Mouse (Mus musculus) CD8-positive naive resting alpha-beta T cell, adult 2 months (primary cell): Measurements from ENCODE around the gene Gm21440.
"Not testable (repeated sequence)": the region's sequence is repeated elsewhere in the genome, so short reads cannot be mapped to it uniquely, and the experiment has no call there.

Experiments used
- DNase-seq, 2 experiments: peaks; one replicate each; pipeline ENCODE4 v3.0.0; 2022; ENCODE audit warnings: low read depth in 2 of 2, low spot score in 2 of 2

Gm21440 gene

DNA sequence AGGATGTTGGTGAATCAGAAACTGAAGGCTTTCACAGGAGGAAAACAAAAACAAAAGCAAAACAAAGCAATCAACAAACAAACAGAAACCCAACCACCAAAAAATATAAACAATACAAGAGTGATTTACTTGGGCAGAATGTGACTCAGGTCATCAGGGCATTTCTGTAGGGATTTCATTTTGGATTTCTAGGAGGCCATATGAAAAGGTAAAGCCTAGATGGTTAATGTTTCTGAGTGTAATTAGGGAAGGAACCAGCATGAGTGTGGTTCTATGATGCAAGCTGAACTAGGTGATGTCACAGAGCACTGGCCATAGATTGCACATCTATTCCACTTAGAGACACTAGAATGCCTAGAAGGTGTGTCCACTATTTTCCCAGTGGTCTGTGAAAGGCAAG lies at the start of gene Gm21440, which contains the start of gene Gm21454:
Gene Gm21440, plus strand, starts transcription at position 301 of the 400 bp plus-strand sequence.
Gene Gm21454, plus strand, starts transcription at position 352 of the 400 bp plus-strand sequence.
- not testable (repeated sequence) for DNase-seq

DNA sequence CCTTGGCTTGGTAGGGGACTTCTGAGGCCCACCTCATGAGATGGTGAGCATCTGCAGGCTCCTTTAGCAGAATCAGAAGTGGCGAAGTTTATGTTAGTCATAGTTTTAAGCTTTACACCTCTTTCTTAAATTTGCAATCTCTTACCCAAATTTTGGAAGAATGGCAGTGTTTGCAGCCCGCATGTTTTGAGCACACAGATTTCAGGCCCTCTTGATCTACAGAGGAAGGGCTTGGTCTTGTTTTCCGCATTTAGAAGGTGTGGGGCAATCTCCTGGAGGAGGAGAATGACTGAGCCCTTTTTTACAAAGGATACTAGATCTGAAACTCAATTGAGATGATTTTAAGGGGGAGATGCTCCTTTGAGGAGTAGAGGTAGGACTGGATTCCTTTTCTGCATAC lies 28.4 kb upstream of the Gm21440 start, which contains the start of gene Gm21828:
Gene Gm21828, minus strand, starts transcription at position 101 of the 400 bp plus-strand sequence.
- not testable (repeated sequence) for DNase-seq
